Mouse (Mus musculus) heart, embryonic 16.5 days (tissue): Measurements from ENCODE around the gene Mbnl1. TPM values are rescaled to one million over a fixed set of nuclear protein-coding genes. Genes with fewer than 3 reads are reported as not detected.

Experiments
- ATAC-seq: fragments of 200-750 bp; cut with Nextera tagmentation; replicated peaks from 2 replicates; pipeline ENCODE4 v1.8.0; 2017; ENCODE audit warnings: moderate number of reproducible peaks; ENCODE audit not compliant: insufficient read depth, low FRiP score; ENCODE audit errors: extremely low read depth
- H3K27ac ChIP-seq: fragments of 300-500 bp; sonication (generic); 2 replicates; pipeline ENCODE4 v1.5.1; 2014; ENCODE audit warnings: mild to moderate bottlenecking, low read length, control low read depth, moderate library complexity
- H3K27me3 ChIP-seq: fragments of 300-500 bp; sonication (generic); 2 replicates; pipeline ENCODE4 v1.6.1; 2014; ENCODE audit warnings: low read length, mixed read lengths; ENCODE audit not compliant: control insufficient read depth, insufficient read depth
- H3K36me3 ChIP-seq: fragments of 300-500 bp; sonication (generic); 2 replicates; pipeline ENCODE4 v1.6.1; 2014; ENCODE audit not compliant: control insufficient read depth, insufficient read depth
- H3K4me1 ChIP-seq: fragments of 300-500 bp; sonication (generic); 2 replicates; pipeline ENCODE4 v1.6.1; 2014; ENCODE audit warnings: low read length, mixed read lengths; ENCODE audit not compliant: control insufficient read depth, insufficient read depth
- H3K4me2 ChIP-seq: fragments of 300-500 bp; sonication (generic); 2 replicates; pipeline ENCODE4 v1.6.1; 2014; ENCODE audit warnings: low read depth, mild to moderate bottlenecking, control low read depth, low read length
- H3K4me3 ChIP-seq: fragments of 300-500 bp; sonication (generic); 2 replicates; pipeline ENCODE4 v1.5.1; 2014; ENCODE audit warnings: mild to moderate bottlenecking, control low read depth, low read length
- H3K9ac ChIP-seq: fragments of 300-500 bp; sonication (generic); 2 replicates; pipeline ENCODE4 v1.6.1; 2014; ENCODE audit warnings: low read length, control low read depth
- H3K9me3 ChIP-seq: fragments of 300-500 bp; sonication (generic); replicated peaks from 2 replicates; pipeline ENCODE4 v1.6.1; 2016; ENCODE audit warnings: low read length; ENCODE audit not compliant: control insufficient read depth
- WGBS: fragments of 180-500 bp; shearing (Covaris S2); extraction: QIAGEN DNeasy Blood & Tissue Kit; methylation state at CpG from one replicate; pipeline ENCODE4 v1.1.7; 2014; 5-methylcytosine and 5-hydroxymethylcytosine counted together
- polyA plus RNA-seq: library from polyadenylated mRNA; unstranded; fragments of >200 nt; fragmentation: Nextera tagmentation; extraction: Ambion mirVana; gene quantifications from 2 replicates; pipeline ENCODE4 v1.2.1, GENCODE M21; 2015

The Mbnl1 gene
- polyA plus RNA-seq, 1 experiment from 2014 or later, result 92.8 TPM

DNA sequence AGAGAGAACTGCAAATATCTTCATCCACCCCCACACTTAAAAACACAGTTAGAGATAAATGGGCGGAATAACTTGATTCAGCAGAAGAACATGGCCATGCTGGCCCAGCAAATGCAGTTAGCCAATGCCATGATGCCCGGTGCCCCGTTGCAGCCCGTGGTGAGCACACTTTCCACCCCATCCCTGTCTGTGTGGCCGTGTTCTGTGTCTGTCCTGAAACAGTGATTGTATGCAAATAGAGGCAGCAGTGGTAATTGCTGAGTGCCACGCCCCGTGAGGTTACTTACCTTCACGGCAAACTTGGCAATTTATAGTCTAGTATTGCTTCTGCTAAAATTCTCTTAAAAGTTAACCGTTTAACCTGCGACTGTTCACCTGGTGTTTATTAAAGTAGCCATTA, 123.0 kb downstream of the Mbnl1 start:
- H3K9me3 ChIP-seq, result no peaks in the 10 kb centered on the region
- ATAC-seq, result no peak
- no peak overlapping the region for H3K4me2 ChIP-seq
- no peaks in the 10 kb centered on the region for H3K27me3 ChIP-seq
- no peaks in the 10 kb centered on the region for H3K4me1 ChIP-seq
- H3K36me3 ChIP-seq, result no peaks in the 10 kb centered on the region
- H3K27ac ChIP-seq, result no peak overlapping the region
- no peak overlapping the region for H3K9ac ChIP-seq
- WGBS, result 85% methylated on average over 10 of the region's 10 CpGs
- no peak overlapping the region for H3K4me3 ChIP-seq

DNA sequence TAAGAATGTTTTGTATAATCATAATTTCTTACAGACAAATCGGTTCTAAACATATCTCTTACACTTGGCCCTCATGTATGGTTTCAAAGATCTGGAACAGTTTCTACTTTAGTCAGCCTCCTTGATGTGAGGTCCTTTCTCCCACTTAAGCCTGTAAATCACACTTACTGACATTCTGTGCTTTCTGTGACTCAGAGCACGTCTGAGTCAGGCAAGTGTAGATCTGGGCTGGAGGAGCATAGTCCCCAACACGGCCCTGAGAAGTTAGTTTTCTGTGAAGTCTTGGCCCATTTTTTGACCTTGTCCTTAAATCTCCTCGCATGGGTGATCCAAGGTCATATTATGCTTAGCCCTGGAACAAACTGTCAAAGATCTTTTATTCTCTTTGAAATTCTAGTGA, 124.4 kb downstream of the Mbnl1 start:
- no peak overlapping the region for H3K4me3 ChIP-seq
- no peak for ATAC-seq
- H3K27me3 ChIP-seq, result no peaks in the 10 kb centered on the region
- no peak overlapping the region for H3K27ac ChIP-seq
- no peaks in the 10 kb centered on the region for H3K9me3 ChIP-seq
- H3K9ac ChIP-seq, result no peak overlapping the region
- no peaks in the 10 kb centered on the region for H3K36me3 ChIP-seq
- no peak overlapping the region for H3K4me2 ChIP-seq
- WGBS, result 42% methylated on average over 4 of the region's 4 CpGs
- H3K4me1 ChIP-seq, result no peaks in the 10 kb centered on the region

GRCm38 (mm10) chr3:60601686-60602085, 129.1 kb downstream of the Mbnl1 start:
- H3K4me1 ChIP-seq, result peaks cover 22% of the 10 kb centered on the region
- no peak overlapping the region for H3K4me3 ChIP-seq
- H3K27ac ChIP-seq, result no peak overlapping the region
- no peaks in the 10 kb centered on the region for H3K9me3 ChIP-seq
- H3K4me2 ChIP-seq, result no peak overlapping the region
- no peak overlapping the region for H3K9ac ChIP-seq
- WGBS, result 28% methylated on average over 4 of the region's 4 CpGs
- ATAC-seq, result no peak
- no peaks in the 10 kb centered on the region for H3K36me3 ChIP-seq
- H3K27me3 ChIP-seq, result no peaks in the 10 kb centered on the region

GRCm38 (mm10) chr3:60602923-60603549, 130.4 kb downstream of the Mbnl1 start:
- H3K27ac ChIP-seq, result peak overlapping the region; percentile 31; the same call in 1 of the 2 replicates
- 0 out of 2 replicates have a peak overlapping the region, but pooled peaks have one; percentile 15 for H3K4me2 ChIP-seq
- H3K9me3 ChIP-seq, result no peaks in the 10 kb centered on the region
- no peak overlapping the region for H3K9ac ChIP-seq
- H3K36me3 ChIP-seq, result no peaks in the 10 kb centered on the region
- no peaks in the 10 kb centered on the region for H3K27me3 ChIP-seq
- WGBS, result 34% methylated on average over 4 of the region's 4 CpGs
- ATAC-seq, result peak; percentile 52; the same call in 1 of the 2 replicates
- no peak overlapping the region for H3K4me3 ChIP-seq
- peaks cover 22% of the 10 kb centered on the region for H3K4me1 ChIP-seq

DNA sequence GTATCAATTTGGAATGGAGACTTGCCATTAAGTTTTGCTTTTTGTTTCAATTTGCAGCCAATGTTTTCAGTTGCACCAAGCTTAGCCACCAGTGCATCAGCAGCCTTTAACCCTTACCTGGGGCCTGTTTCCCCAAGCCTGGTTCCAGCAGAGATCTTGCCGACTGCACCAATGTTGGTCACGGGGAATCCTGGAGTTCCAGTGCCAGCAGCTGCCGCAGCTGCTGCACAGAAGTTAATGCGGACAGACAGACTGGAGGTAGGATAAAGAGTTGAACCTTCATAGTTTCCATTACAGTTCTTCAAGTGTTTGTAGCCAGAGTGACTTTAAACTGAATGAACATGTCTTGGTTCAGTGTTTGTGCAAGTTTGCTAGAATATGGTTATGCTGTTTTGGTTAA, 131.0 kb downstream of the Mbnl1 start:
- Histone ChIP-seq H3K36me3 (no peaks in the 10 kb centered on the region), H3K4me2 (no peak overlapping the region), H3K4me1 (peaks cover 22% of the 10 kb centered on the region), H3K27me3 (no peaks in the 10 kb centered on the region), H3K9me3 (no peaks in the 10 kb centered on the region), H3K9ac (no peak overlapping the region), H3K4me3 (no peak overlapping the region), H3K27ac (no peak overlapping the region)
- ATAC-seq, result no peak
- WGBS, result 59% methylated on average over 4 of the region's 4 CpGs

DNA sequence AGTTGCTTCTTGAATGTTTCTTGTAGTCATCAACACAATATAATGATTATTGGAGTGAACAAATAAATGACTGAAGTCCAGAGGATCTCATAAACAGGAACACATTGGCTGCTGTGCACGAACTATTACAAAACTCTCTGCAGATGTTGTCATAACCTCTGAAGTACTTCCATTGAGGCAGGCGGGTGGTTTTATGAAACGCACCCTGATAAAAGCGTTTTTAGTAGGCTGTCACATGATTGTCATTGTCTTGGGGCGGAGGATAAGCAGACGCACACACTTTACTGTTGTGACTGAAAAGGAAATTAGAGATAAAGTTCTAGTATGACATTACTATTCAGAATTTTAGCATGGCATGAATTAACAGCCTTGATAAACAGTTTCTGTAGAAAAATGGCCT, 131.6 kb downstream of the Mbnl1 start:
- Histone ChIP-seq H3K9me3 (no peaks in the 10 kb centered on the region), H3K4me3 (no peak overlapping the region), H3K27ac (no peak overlapping the region), H3K9ac (no peak overlapping the region), H3K4me1 (peaks cover 24% of the 10 kb centered on the region), H3K36me3 (no peaks in the 10 kb centered on the region), H3K4me2 (no peak overlapping the region), H3K27me3 (no peaks in the 10 kb centered on the region)
- no peak for ATAC-seq
- 47% methylated on average over 6 of the region's 6 CpGs for WGBS

DNA sequence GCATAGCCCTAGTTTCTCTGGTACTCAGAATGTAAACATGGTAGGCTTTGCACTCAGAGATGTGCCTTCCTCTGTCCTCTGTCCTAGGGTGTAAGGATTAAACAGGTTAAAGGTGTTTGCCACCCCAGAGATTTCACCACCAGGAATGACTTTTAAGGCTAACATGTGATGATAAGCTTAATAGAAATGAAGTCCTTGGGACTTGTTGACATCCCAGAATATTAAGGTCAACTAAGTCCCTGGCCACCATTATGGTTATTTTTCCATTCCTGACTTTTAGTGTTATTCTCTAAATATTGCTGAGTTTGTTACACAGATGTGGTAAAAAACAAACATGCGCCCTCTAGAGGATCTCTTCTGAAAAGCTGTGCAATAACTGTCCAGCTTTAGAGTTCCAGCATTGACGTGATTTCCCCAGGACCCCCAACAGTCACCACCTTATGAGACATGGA, 136.3 kb downstream of the Mbnl1 start:
- Histone ChIP-seq H3K9ac (no peak overlapping the region), H3K4me2 (no peak overlapping the region), H3K27me3 (no peaks in the 10 kb centered on the region), H3K4me1 (peaks cover 11% of the 10 kb centered on the region), H3K4me3 (no peak overlapping the region), H3K27ac (no peak overlapping the region), H3K36me3 (peaks cover 5% of the 10 kb centered on the region; the same call in 1 of the 2 replicates), H3K9me3 (no peaks in the 10 kb centered on the region)
- 16% methylated on average over 2 of the region's 2 CpGs for WGBS
- no peak for ATAC-seq

DNA sequence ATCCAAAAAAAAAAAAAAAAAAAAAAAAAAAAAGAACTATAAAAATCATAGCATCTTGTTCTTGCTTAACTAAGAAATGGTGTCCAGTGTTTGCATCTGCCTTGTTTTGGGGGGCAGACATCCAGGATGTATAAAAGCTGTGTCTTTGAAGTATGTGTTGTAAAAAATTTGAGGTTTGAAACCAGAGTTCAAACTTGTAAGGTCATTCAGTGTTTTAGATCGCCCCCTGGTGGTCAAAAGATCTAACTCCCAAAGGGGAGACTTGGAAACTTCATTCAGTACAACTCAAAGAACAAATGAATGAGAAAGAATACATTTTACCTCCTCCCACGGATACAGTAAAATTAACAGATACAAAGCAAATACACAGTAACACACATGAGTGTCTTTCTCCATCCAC, 139.2 kb downstream of the Mbnl1 start:
- Histone ChIP-seq H3K27ac (no peak overlapping the region), H3K4me3 (no peak overlapping the region), H3K9ac (no peak overlapping the region), H3K36me3 (peaks cover 10% of the 10 kb centered on the region), H3K4me2 (no peak overlapping the region), H3K9me3 (no peaks in the 10 kb centered on the region), H3K4me1 (peaks cover 11% of the 10 kb centered on the region; the same call in 1 of the 2 replicates), H3K27me3 (no peaks in the 10 kb centered on the region)
- WGBS, result 13% methylated on average over 2 of the region's 2 CpGs
- ATAC-seq, result no peak

DNA sequence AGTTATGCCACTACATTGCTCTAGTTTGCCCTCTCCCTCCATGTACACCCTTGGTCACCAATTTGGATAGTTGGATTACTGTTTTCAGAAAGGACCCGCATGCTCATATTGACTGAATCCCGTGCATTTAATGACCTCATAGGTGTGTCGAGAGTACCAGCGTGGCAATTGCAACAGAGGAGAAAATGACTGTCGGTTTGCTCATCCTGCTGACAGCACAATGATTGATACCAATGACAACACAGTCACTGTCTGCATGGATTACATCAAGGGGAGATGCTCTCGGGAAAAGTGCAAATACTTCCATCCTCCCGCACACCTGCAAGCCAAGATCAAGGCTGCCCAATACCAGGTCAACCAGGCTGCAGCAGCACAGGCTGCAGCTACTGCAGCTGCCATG, 140.5 kb downstream of the Mbnl1 start:
- H3K4me3 ChIP-seq, result no peak overlapping the region
- H3K36me3 ChIP-seq, result peaks cover 14% of the 10 kb centered on the region
- no peaks in the 10 kb centered on the region for H3K9me3 ChIP-seq
- H3K4me1 ChIP-seq, result peaks cover 11% of the 10 kb centered on the region; the same call in 1 of the 2 replicates
- no peaks in the 10 kb centered on the region for H3K27me3 ChIP-seq
- H3K4me2 ChIP-seq, result no peak overlapping the region
- H3K27ac ChIP-seq, result no peak overlapping the region
- no peak for ATAC-seq
- no peak overlapping the region for H3K9ac ChIP-seq
- WGBS, result 82% methylated on average over 7 of the region's 7 CpGs
